Mouse (Mus musculus) intestine, embryonic 15.5 days (tissue): ENCODE results near the gene Ankrd39. TPM values are rescaled to one million over a fixed set of nuclear protein-coding genes. Genes with fewer than 3 reads are reported as not detected.

Experiments used
- ATAC-seq: fragments of 200-750 bp; cut with Nextera tagmentation; 2 replicates; pipeline ENCODE4 v1.8.0; 2017; ENCODE audit warnings: moderate TSS enrichment, moderate library complexity
- H3K27ac ChIP-seq: fragments of 300-500 bp; sonication (generic); 2 replicates; pipeline ENCODE4 v1.5.1; 2015; ENCODE audit warnings: mild to moderate bottlenecking, inconsistent platforms
- H3K27me3 ChIP-seq: fragments of 300-500 bp; sonication (generic); replicated peaks from 2 replicates; pipeline ENCODE4 v1.6.1; 2015; ENCODE audit warnings: inconsistent platforms
- H3K36me3 ChIP-seq: fragments of 300-500 bp; sonication (generic); 2 replicates; pipeline ENCODE4 v1.6.1; 2015; ENCODE audit warnings: inconsistent platforms
- H3K4me1 ChIP-seq: fragments of 300-500 bp; sonication (generic); replicated peaks from 2 replicates; pipeline ENCODE4 v1.6.1; 2015; ENCODE audit warnings: inconsistent platforms
- H3K4me2 ChIP-seq: fragments of 300-500 bp; sonication (generic); replicated peaks from 2 replicates; pipeline ENCODE4 v1.6.1; 2015; ENCODE audit warnings: mild to moderate bottlenecking, inconsistent platforms
- H3K4me3 ChIP-seq: fragments of 300-500 bp; sonication (generic); replicated peaks from 2 replicates; pipeline ENCODE4 v1.5.1; 2015; ENCODE audit warnings: inconsistent platforms
- H3K9ac ChIP-seq: fragments of 300-500 bp; sonication (generic); 2 replicates; pipeline ENCODE4 v1.6.1; 2015; ENCODE audit warnings: inconsistent platforms
- H3K9me3 ChIP-seq: fragments of 300-500 bp; sonication (generic); 2 replicates; pipeline ENCODE4 v1.6.1; 2016; ENCODE audit warnings: inconsistent platforms
- WGBS: fragments of 180-500 bp; shearing (Covaris S2); methylation state at CpG from one replicate; pipeline ENCODE4 v1.1.7; 2015; 5-methylcytosine and 5-hydroxymethylcytosine counted together
- polyA plus RNA-seq: library from polyadenylated mRNA; unstranded; fragments of >200 nt; fragmentation: Nextera tagmentation; extraction: Ambion mirVana; gene quantifications from 2 replicates; pipeline ENCODE4 v1.2.1, GENCODE M21; 2015

Gene Ankrd39
- polyA plus RNA-seq, 1 experiment from 2014 or later, result 21.2 TPM

- Histone ChIP-seq H3K27ac (no peak overlapping the region), H3K9me3 (no peaks in the 10 kb centered on the region; the same call in 1 of the 2 replicates), H3K4me2 (no peak overlapping the region), H3K4me1 (peaks cover 56% of the 10 kb centered on the region), H3K9ac (no peak overlapping the region), H3K27me3 (no peaks in the 10 kb centered on the region), H3K4me3 (no peak overlapping the region), H3K36me3 (no peaks in the 10 kb centered on the region)
- peak; percentile 46 for ATAC-seq
- WGBS, result 89% methylated on average over 5 of the region's 5 CpGs
These were observed 23.1 kb upstream of the Ankrd39 start for GRCm38 (mm10) chr1:36570320-36570719.

GRCm38 (mm10) chr1:36569694-36570276 lies 22.5 kb upstream of the Ankrd39 start:
- H3K27ac ChIP-seq, result peak overlapping the region; percentile 69
- H3K4me2 ChIP-seq, result no peak overlapping the region
- no peak for ATAC-seq
- H3K27me3 ChIP-seq, result no peaks in the 10 kb centered on the region
- no peaks in the 10 kb centered on the region for H3K36me3 ChIP-seq
- no peak overlapping the region for H3K4me3 ChIP-seq
- no peaks in the 10 kb centered on the region; the same call in 1 of the 2 replicates for H3K9me3 ChIP-seq
- H3K4me1 ChIP-seq, result peaks cover 53% of the 10 kb centered on the region
- WGBS, result 52% methylated on average over 7 of the region's 7 CpGs
- no peak overlapping the region for H3K9ac ChIP-seq

- peaks cover 43% of the 10 kb centered on the region for H3K4me1 ChIP-seq
- H3K4me2 ChIP-seq, result no peak overlapping the region
- no peak overlapping the region for H3K9ac ChIP-seq
- no peaks in the 10 kb centered on the region; the same call in 1 of the 2 replicates for H3K9me3 ChIP-seq
- H3K27me3 ChIP-seq, result no peaks in the 10 kb centered on the region
- no peak for ATAC-seq
- peak overlapping the region; percentile 71 for H3K27ac ChIP-seq
- H3K36me3 ChIP-seq, result no peaks in the 10 kb centered on the region
- WGBS, result 59% methylated on average over 4 of the region's 4 CpGs
- no peak overlapping the region for H3K4me3 ChIP-seq
These were observed 21.5 kb upstream of the Ankrd39 start for GRCm38 (mm10) chr1:36568776-36569175.

- Histone ChIP-seq H3K4me3 (no peak overlapping the region), H3K4me1 (peaks cover 41% of the 10 kb centered on the region), H3K9ac (no peak overlapping the region), H3K9me3 (no peaks in the 10 kb centered on the region), H3K4me2 (no peak overlapping the region; the same call in 1 of the 2 replicates), H3K27ac (peak overlapping the region; percentile 71), H3K27me3 (no peaks in the 10 kb centered on the region), H3K36me3 (no peaks in the 10 kb centered on the region)
- ATAC-seq, result no peak
- 44% methylated on average over 21 of the region's 21 CpGs for WGBS
These were observed 20.8 kb upstream of the Ankrd39 start for GRCm38 (mm10) chr1:36567818-36568603.

GRCm38 (mm10) chr1:36566425-36566824 lies 19.2 kb upstream of the Ankrd39 start:
- no peak overlapping the region for H3K9ac ChIP-seq
- H3K4me1 ChIP-seq, result peaks cover 40% of the 10 kb centered on the region
- H3K36me3 ChIP-seq, result no peaks in the 10 kb centered on the region
- H3K9me3 ChIP-seq, result no peaks in the 10 kb centered on the region
- 41% methylated on average over 2 of the region's 2 CpGs for WGBS
- no peak overlapping the region for H3K4me3 ChIP-seq
- no peak for ATAC-seq
- no peak overlapping the region for H3K4me2 ChIP-seq
- no peaks in the 10 kb centered on the region for H3K27me3 ChIP-seq
- H3K27ac ChIP-seq, result no peak overlapping the region

- Histone ChIP-seq H3K9ac (no peak overlapping the region), H3K36me3 (no peaks in the 10 kb centered on the region), H3K27ac (no peak overlapping the region), H3K4me1 (peaks cover 34% of the 10 kb centered on the region), H3K4me2 (no peak overlapping the region), H3K4me3 (no peak overlapping the region), H3K27me3 (no peaks in the 10 kb centered on the region), H3K9me3 (no peaks in the 10 kb centered on the region)
- WGBS, result 66% methylated on average over 6 of the region's 6 CpGs
- no peak for ATAC-seq
These were observed 16.9 kb upstream of the Ankrd39 start for GRCm38 (mm10) chr1:36564101-36564500.

- no peak overlapping the region for H3K27ac ChIP-seq
- H3K9me3 ChIP-seq, result no peaks in the 10 kb centered on the region
- no peak for ATAC-seq
- peaks cover 35% of the 10 kb centered on the region for H3K4me1 ChIP-seq
- no peak overlapping the region for H3K9ac ChIP-seq
- H3K4me2 ChIP-seq, result no peak overlapping the region
- H3K27me3 ChIP-seq, result no peaks in the 10 kb centered on the region
- no peaks in the 10 kb centered on the region for H3K36me3 ChIP-seq
- H3K4me3 ChIP-seq, result no peak overlapping the region
- WGBS, result 72% methylated on average over 4 of the region's 4 CpGs
These were observed 16.4 kb upstream of the Ankrd39 start for GRCm38 (mm10) chr1:36563632-36564031.

- WGBS, result 79% methylated on average over 2 of the region's 2 CpGs
- H3K4me1 ChIP-seq, result peaks cover 35% of the 10 kb centered on the region
- no peak overlapping the region for H3K9ac ChIP-seq
- H3K36me3 ChIP-seq, result no peaks in the 10 kb centered on the region
- ATAC-seq, result no peak
- H3K9me3 ChIP-seq, result no peaks in the 10 kb centered on the region
- H3K27me3 ChIP-seq, result no peaks in the 10 kb centered on the region
- H3K4me3 ChIP-seq, result no peak overlapping the region
- H3K4me2 ChIP-seq, result no peak overlapping the region
- no peak overlapping the region for H3K27ac ChIP-seq
These were observed 16.0 kb upstream of the Ankrd39 start for GRCm38 (mm10) chr1:36563197-36563596.

GRCm38 (mm10) chr1:36562388-36562787 lies 15.1 kb upstream of the Ankrd39 start:
- Histone ChIP-seq H3K9me3 (no peaks in the 10 kb centered on the region), H3K27me3 (no peaks in the 10 kb centered on the region), H3K36me3 (no peaks in the 10 kb centered on the region), H3K4me3 (no peak overlapping the region), H3K27ac (no peak overlapping the region), H3K4me2 (no peak overlapping the region), H3K9ac (no peak overlapping the region), H3K4me1 (peaks cover 31% of the 10 kb centered on the region)
- 63% methylated on average over 4 of the region's 4 CpGs for WGBS
- no peak for ATAC-seq

- ATAC-seq, result no peak
- Histone ChIP-seq H3K4me2 (no peak overlapping the region), H3K9me3 (no peaks in the 10 kb centered on the region), H3K4me1 (peaks cover 33% of the 10 kb centered on the region), H3K4me3 (no peak overlapping the region), H3K36me3 (no peaks in the 10 kb centered on the region), H3K27me3 (no peaks in the 10 kb centered on the region), H3K27ac (no peak overlapping the region), H3K9ac (no peak overlapping the region)
- 50% methylated on average over 6 of the region's 6 CpGs for WGBS
These were observed 13.7 kb upstream of the Ankrd39 start for GRCm38 (mm10) chr1:36560903-36561302.

- Histone ChIP-seq H3K4me1 (peaks cover 44% of the 10 kb centered on the region), H3K4me3 (no peak overlapping the region), H3K9me3 (no peaks in the 10 kb centered on the region), H3K4me2 (no peak overlapping the region), H3K9ac (no peak overlapping the region), H3K27me3 (no peaks in the 10 kb centered on the region), H3K36me3 (no peaks in the 10 kb centered on the region), H3K27ac (no peak overlapping the region)
- 68% methylated on average over 5 of the region's 5 CpGs for WGBS
- ATAC-seq, result no peak
These were observed 12.6 kb upstream of the Ankrd39 start for GRCm38 (mm10) chr1:36559888-36560287.

GRCm38 (mm10) chr1:36559256-36559655 lies 12.0 kb upstream of the Ankrd39 start:
- 35% methylated on average over 4 of the region's 4 CpGs for WGBS
- H3K4me1 ChIP-seq, result peaks cover 50% of the 10 kb centered on the region
- H3K9me3 ChIP-seq, result no peaks in the 10 kb centered on the region
- peak overlapping the region; percentile 89 for H3K4me2 ChIP-seq
- H3K9ac ChIP-seq, result no peak overlapping the region
- no peak overlapping the region for H3K27ac ChIP-seq
- no peaks in the 10 kb centered on the region for H3K27me3 ChIP-seq
- ATAC-seq, result no peak
- H3K36me3 ChIP-seq, result no peaks in the 10 kb centered on the region
- H3K4me3 ChIP-seq, result 0 out of 2 replicates have a peak overlapping the region, but pooled peaks have one; percentile 90
